Mouse (Mus musculus): Measurements from ENCODE around the gene Qrich2. TPM values are rescaled to one million over a fixed set of nuclear protein-coding genes. Genes with fewer than 3 reads are reported as not detected.
"Not testable (repeated sequence)": the region's sequence is repeated elsewhere in the genome, so short reads cannot be mapped to it uniquely, and the experiment has no call there.

Gene Qrich2
- total and polyA plus RNA-seq, 3 experiments: 0.11 TPM; not detected in 2

- Histone ChIP-seq H3K9ac (ENCODE audit: control insufficient read depth, low read depth, low read length, poor library complexity, severe bottlenecking) (no peak overlapping the region), H3K4me1 (ENCODE audit: control insufficient read depth in 1 of 2, insufficient read depth in 2 of 2, low read length in 2 of 2) (peaks cover 24 to 49% of the 10 kb centered on the region in 2 experiments), H3K9me3 (replicated peaks; ENCODE audit: insufficient read depth, low read length) (no peaks in the 10 kb centered on the region), H3K27ac (ENCODE audit: control insufficient read depth, low read depth, low read length) (no peak overlapping the region), H3K4me3 (ENCODE audit: control insufficient read depth in 1 of 2, insufficient read depth in 1 of 2, low read depth in 2 of 2, low read length in 2 of 2) (no peak overlapping the region), H3K79me2 (ENCODE audit: control insufficient read depth, insufficient read depth, low read length, poor library complexity) (no peaks in the 10 kb centered on the region), H3K36me3 (ENCODE audit: control insufficient read depth in 1 of 2, insufficient read depth in 2 of 2, low read length in 2 of 2) (peaks cover 0 to 45% of the 10 kb centered on the region in 2 experiments; a peak in 2 of 4 replicates), H3K27me3 (ENCODE audit: control insufficient read depth in 1 of 2, insufficient read depth in 2 of 2, low read length in 2 of 2) (no peaks in the 10 kb centered on the region)
- no peak for TF ChIP-seq EP300 (IDR thresholded peaks at IDR 0.05; ENCODE audit: low read depth in 1 of 2, low read length in 2 of 2)
- TF ChIP-seq MAFK (IDR thresholded peaks at IDR 0.05; ENCODE audit: borderline replicate concordance, low read depth, low read length): no peak
- TF ChIP-seq NRF1 (IDR thresholded peaks at IDR 0.05; ENCODE audit: insufficient read depth, low read depth, low read length, poor library complexity, severe bottlenecking): no peak
- TF ChIP-seq USF1 (IDR thresholded peaks at IDR 0.05; ENCODE audit: low read depth, low read length): no peak
- no peak for TF ChIP-seq GATA1 (IDR thresholded peaks at IDR 0.05; ENCODE audit: low read depth, low read length)
- TF ChIP-seq GABPA (IDR thresholded peaks at IDR 0.05; ENCODE audit: low read depth, low read length): no peak
- TF ChIP-seq MAX (IDR thresholded peaks at IDR 0.05; ENCODE audit: low read length): no peak
- no peak for TF ChIP-seq SIN3A (IDR thresholded peaks at IDR 0.05; ENCODE audit: low read length)
- no peak for TF ChIP-seq TAL1 (IDR thresholded peaks at IDR 0.05; ENCODE audit: low read length)
- no peak for DNase-seq (ENCODE audit: low read depth, low spot score)
Measured at GRCm38 (mm10) chr11:116426852-116427575, 39.0 kb downstream of the Qrich2 start.

- not testable (repeated sequence) for H3K27me3 ChIP-seq (ENCODE audit: control insufficient read depth in 1 of 2, insufficient read depth in 2 of 2, low read length in 2 of 2); H3K4me3 ChIP-seq (ENCODE audit: control insufficient read depth in 1 of 2, insufficient read depth in 1 of 2, low read depth in 2 of 2, low read length in 2 of 2); H3K79me2 ChIP-seq (ENCODE audit: control insufficient read depth, insufficient read depth, low read length, poor library complexity); H3K9me3 ChIP-seq (replicated peaks; ENCODE audit: insufficient read depth, low read length); H3K27ac ChIP-seq (ENCODE audit: control insufficient read depth, low read depth, low read length); DNase-seq (ENCODE audit: low read depth, low spot score); H3K9ac ChIP-seq (ENCODE audit: control insufficient read depth, low read depth, low read length, poor library complexity, severe bottlenecking)
- Histone ChIP-seq H3K4me1 (ENCODE audit: control insufficient read depth in 1 of 2, insufficient read depth in 2 of 2, low read length in 2 of 2) (peaks cover 24 to 46% of the 10 kb centered on the region in 2 experiments), H3K36me3 (ENCODE audit: control insufficient read depth in 1 of 2, insufficient read depth in 2 of 2, low read length in 2 of 2) (peaks cover 0 to 42% of the 10 kb centered on the region in 2 experiments; a peak in 2 of 4 replicates)
Measured at GRCm38 (mm10) chr11:116426328-116426727, 39.7 kb downstream of the Qrich2 start.

GRCm38 (mm10) chr11:116424621-116425407 is 41.2 kb downstream of the Qrich2 start:
- Histone ChIP-seq H3K27ac (ENCODE audit: control insufficient read depth, low read depth, low read length) (peak overlapping the region; percentile 81), H3K9me3 (replicated peaks; ENCODE audit: insufficient read depth, low read length) (no peaks in the 10 kb centered on the region), H3K79me2 (ENCODE audit: control insufficient read depth, insufficient read depth, low read length, poor library complexity) (no peaks in the 10 kb centered on the region), H3K4me3 (ENCODE audit: control insufficient read depth in 1 of 2, insufficient read depth in 1 of 2, low read depth in 2 of 2, low read length in 2 of 2) (peak overlapping the region; percentile 56 to 62), H3K36me3 (ENCODE audit: control insufficient read depth in 1 of 2, insufficient read depth in 2 of 2, low read length in 2 of 2) (peaks cover 0 to 32% of the 10 kb centered on the region in 2 experiments; a peak in 2 of 4 replicates), H3K4me1 (ENCODE audit: control insufficient read depth in 1 of 2, insufficient read depth in 2 of 2, low read length in 2 of 2) (peaks cover 22 to 37% of the 10 kb centered on the region in 2 experiments), H3K9ac (ENCODE audit: control insufficient read depth, low read depth, low read length, poor library complexity, severe bottlenecking) (peak overlapping the region; percentile 70), H3K27me3 (ENCODE audit: control insufficient read depth in 1 of 2, insufficient read depth in 2 of 2, low read length in 2 of 2) (no peaks in the 10 kb centered on the region)
- DNase-seq (ENCODE audit: low read depth, low spot score): peak; percentile 57
- TF ChIP-seq USF1 (IDR thresholded peaks at IDR 0.05; ENCODE audit: low read depth, low read length) (no peak), TCF12 (IDR thresholded peaks at IDR 0.05; ENCODE audit: low read depth, low read length) (0 out of 2 replicates have a peak, but pooled peaks have one; percentile 40), NELFE (IDR thresholded peaks at IDR 0.05; ENCODE audit: low read depth, low read length) (no peak), POLR2AphosphoS2 (IDR thresholded peaks at IDR 0.05; ENCODE audit: low read length) (no peak), BHLHE40 (IDR thresholded peaks at IDR 0.05; ENCODE audit: borderline replicate concordance, low read depth, low read length) (no peak), MAX (IDR thresholded peaks at IDR 0.05; ENCODE audit: low read length) (no peak), ELF1 (IDR thresholded peaks at IDR 0.05; ENCODE audit: low read depth, low read length) (no peak), MAFK (IDR thresholded peaks at IDR 0.05; ENCODE audit: borderline replicate concordance, low read depth, low read length) (no peak), ZKSCAN1 (IDR thresholded peaks at IDR 0.05; ENCODE audit: low read depth, low read length) (no peak), SIN3A (IDR thresholded peaks at IDR 0.05; ENCODE audit: low read length) (no peak; the same call in 1 of the 2 replicates), NRF1 (IDR thresholded peaks at IDR 0.05; ENCODE audit: insufficient read depth, low read depth, low read length, poor library complexity, severe bottlenecking) (no peak), CTCF (IDR thresholded peaks at IDR 0.05 in 2 of 3, conservative IDR thresholded peaks at IDR 0.05 in 1 of 3; ENCODE audit: control insufficient read depth in 1 of 3, insufficient read depth in 1 of 3, low read depth in 2 of 3, low read length in 3 of 3, poor library complexity in 1 of 3, severe bottlenecking in 1 of 3) (no peak), ZC3H11A (IDR thresholded peaks at IDR 0.05; ENCODE audit: low read depth, low read length) (no peak), MXI1 (IDR thresholded peaks at IDR 0.05; ENCODE audit: low read depth, low read length) (no peak), JUND (IDR thresholded peaks at IDR 0.05; ENCODE audit: low read depth, low read length) (no peak), ZNF384 (IDR thresholded peaks at IDR 0.05; ENCODE audit: low read depth, low read length) (no peak), RCOR1 (IDR thresholded peaks at IDR 0.05; ENCODE audit: low read depth, low read length) (no peak), TAL1 (IDR thresholded peaks at IDR 0.05; ENCODE audit: low read length) (peak; percentile 69), KAT2A (conservative IDR thresholded peaks at IDR 0.05; ENCODE audit: low read depth, low read length) (no peak)

Measured in MEL (cell line).